Mouse (Mus musculus): Measurements from ENCODE around the gene Kazn. TPM values are rescaled to one million over a fixed set of nuclear protein-coding genes. Genes with fewer than 3 reads are reported as not detected.
A peak's percentile ranks its signal among the peaks of the same experiment; 100 is the strongest.

Kazn gene
- polyA plus RNA-seq, 1 experiment from 2014 or later = 15.5 TPM

- no peaks in the 10 kb centered on the region for H3K36me3 ChIP-seq (ENCODE audit: insufficient read depth, low read length)
- no peak overlapping the region for H3K9ac ChIP-seq (replicated peaks; ENCODE audit: low read length)
- WGBS = 70% methylated on average over 4 of the region's 4 CpGs
- no peak overlapping the region; the same call in 1 of the 2 replicates for H3K4me2 ChIP-seq (replicated peaks; ENCODE audit: low read depth, low read length)
- no peak overlapping the region for H3K4me3 ChIP-seq (ENCODE audit: low read length)
- H3K9me3 ChIP-seq (ENCODE audit: low read length) = no peaks in the 10 kb centered on the region
- H3K27me3 ChIP-seq (ENCODE audit: insufficient read depth, low read length) = no peaks in the 10 kb centered on the region
- H3K27ac ChIP-seq (ENCODE audit: low read length) = no peak overlapping the region
- peaks cover 44% of the 10 kb centered on the region for H3K4me1 ChIP-seq (ENCODE audit: insufficient read depth, low read length)
- ATAC-seq (ENCODE audit: low FRiP score, low TSS enrichment) = no peak
These were observed 158.8 kb downstream of the Kazn start for GRCm38 (mm10) chr4:142080487-142080767.

GRCm38 (mm10) chr4:142079629-142080486 is 159.3 kb downstream of the Kazn start:
- ATAC-seq (ENCODE audit: low FRiP score, low TSS enrichment) = no peak
- Histone ChIP-seq H3K27ac (ENCODE audit: low read length) (no peak overlapping the region), H3K9me3 (ENCODE audit: low read length) (no peaks in the 10 kb centered on the region), H3K27me3 (ENCODE audit: insufficient read depth, low read length) (no peaks in the 10 kb centered on the region), H3K4me3 (ENCODE audit: low read length) (no peak overlapping the region), H3K4me1 (ENCODE audit: insufficient read depth, low read length) (peaks cover 50% of the 10 kb centered on the region), H3K36me3 (ENCODE audit: insufficient read depth, low read length) (no peaks in the 10 kb centered on the region), H3K9ac (replicated peaks; ENCODE audit: low read length) (no peak overlapping the region), H3K4me2 (replicated peaks; ENCODE audit: low read depth, low read length) (no peak overlapping the region)
- 76% methylated on average over 14 of the region's 14 CpGs for WGBS

GRCm38 (mm10) chr4:142077572-142078271 is 161.5 kb downstream of the Kazn start:
- WGBS = 36% methylated on average over 18 of the region's 18 CpGs
- peak; percentile 36; the same call in 1 of the 2 replicates for ATAC-seq (ENCODE audit: low FRiP score, low TSS enrichment)
- Histone ChIP-seq H3K36me3 (ENCODE audit: insufficient read depth, low read length) (no peaks in the 10 kb centered on the region), H3K27ac (ENCODE audit: low read length) (peak overlapping the region; percentile 63; the same call in 1 of the 2 replicates), H3K27me3 (ENCODE audit: insufficient read depth, low read length) (no peaks in the 10 kb centered on the region), H3K4me2 (replicated peaks; ENCODE audit: low read depth, low read length) (peak overlapping the region; percentile 26), H3K9me3 (ENCODE audit: low read length) (no peaks in the 10 kb centered on the region), H3K4me3 (ENCODE audit: low read length) (peak overlapping the region; percentile 4; the same call in 1 of the 2 replicates), H3K4me1 (ENCODE audit: insufficient read depth, low read length) (peaks cover 43% of the 10 kb centered on the region), H3K9ac (replicated peaks; ENCODE audit: low read length) (0 out of 2 replicates have a peak overlapping the region, but pooled peaks have one; percentile 18)

- H3K27me3 ChIP-seq (ENCODE audit: insufficient read depth, low read length) = no peaks in the 10 kb centered on the region
- ATAC-seq (ENCODE audit: low FRiP score, low TSS enrichment) = no peak
- 67% methylated on average over 1 of the region's 1 CpGs for WGBS
- H3K4me2 ChIP-seq (replicated peaks; ENCODE audit: low read depth, low read length) = no peak overlapping the region
- no peaks in the 10 kb centered on the region for H3K36me3 ChIP-seq (ENCODE audit: insufficient read depth, low read length)
- H3K4me3 ChIP-seq (ENCODE audit: low read length) = no peak overlapping the region
- no peak overlapping the region for H3K27ac ChIP-seq (ENCODE audit: low read length)
- H3K9ac ChIP-seq (replicated peaks; ENCODE audit: low read length) = no peak overlapping the region
- H3K9me3 ChIP-seq (ENCODE audit: low read length) = no peaks in the 10 kb centered on the region
- H3K4me1 ChIP-seq (ENCODE audit: insufficient read depth, low read length) = peaks cover 46% of the 10 kb centered on the region
These were observed 162.3 kb downstream of the Kazn start for GRCm38 (mm10) chr4:142076883-142077282.

- ATAC-seq (ENCODE audit: low FRiP score, low TSS enrichment) = no peak
- 81% methylated on average over 11 of the region's 11 CpGs for WGBS
These were observed 163.3 kb downstream of the Kazn start for GRCm38 (mm10) chr4:142075931-142076330.

GRCm38 (mm10) chr4:142074060-142074732 is 165.0 kb downstream of the Kazn start:
- Histone ChIP-seq H3K9me3 (ENCODE audit: low read length) (no peaks in the 10 kb centered on the region), H3K27me3 (ENCODE audit: insufficient read depth, low read length) (no peaks in the 10 kb centered on the region), H3K9ac (replicated peaks; ENCODE audit: low read length) (no peak overlapping the region), H3K27ac (ENCODE audit: low read length) (no peak overlapping the region), H3K4me2 (replicated peaks; ENCODE audit: low read depth, low read length) (no peak overlapping the region), H3K4me3 (ENCODE audit: low read length) (no peak overlapping the region), H3K4me1 (ENCODE audit: insufficient read depth, low read length) (peaks cover 46% of the 10 kb centered on the region), H3K36me3 (ENCODE audit: insufficient read depth, low read length) (no peaks in the 10 kb centered on the region)
- ATAC-seq (ENCODE audit: low FRiP score, low TSS enrichment) = no peak
- WGBS = 65% methylated on average over 13 of the region's 13 CpGs

More at GRCm38 (mm10) chr4:142075931-142076330, 163.3 kb downstream of the Kazn start:
- peaks cover 46% of the 10 kb centered on the region for H3K4me1 ChIP-seq (ENCODE audit: insufficient read depth, low read length)
- H3K4me2 ChIP-seq (replicated peaks; ENCODE audit: low read depth, low read length) = no peak overlapping the region
- no peaks in the 10 kb centered on the region for H3K9me3 ChIP-seq (ENCODE audit: low read length)
- H3K27me3 ChIP-seq (ENCODE audit: insufficient read depth, low read length) = no peaks in the 10 kb centered on the region
- no peaks in the 10 kb centered on the region for H3K36me3 ChIP-seq (ENCODE audit: insufficient read depth, low read length)
- H3K9ac ChIP-seq (replicated peaks; ENCODE audit: low read length) = no peak overlapping the region
- H3K4me3 ChIP-seq (ENCODE audit: low read length) = no peak overlapping the region
- no peak overlapping the region for H3K27ac ChIP-seq (ENCODE audit: low read length)

- ATAC-seq (ENCODE audit: low FRiP score, low TSS enrichment) = no peak
- H3K9me3 ChIP-seq (ENCODE audit: low read length) = no peaks in the 10 kb centered on the region
- no peak overlapping the region for H3K9ac ChIP-seq (replicated peaks; ENCODE audit: low read length)
- H3K27ac ChIP-seq (ENCODE audit: low read length) = 0 out of 2 replicates have a peak overlapping the region, but pooled peaks have one; percentile 19
- peaks cover 34% of the 10 kb centered on the region for H3K4me1 ChIP-seq (ENCODE audit: insufficient read depth, low read length)
- H3K36me3 ChIP-seq (ENCODE audit: insufficient read depth, low read length) = no peaks in the 10 kb centered on the region
- WGBS = 22% methylated on average over 18 of the region's 18 CpGs
- no peak overlapping the region for H3K4me2 ChIP-seq (replicated peaks; ENCODE audit: low read depth, low read length)
- H3K4me3 ChIP-seq (ENCODE audit: low read length) = no peak overlapping the region
- no peaks in the 10 kb centered on the region for H3K27me3 ChIP-seq (ENCODE audit: insufficient read depth, low read length)
These were observed 167.8 kb downstream of the Kazn start for GRCm38 (mm10) chr4:142071243-142071991.

- H3K9ac ChIP-seq (replicated peaks; ENCODE audit: low read length) = no peak overlapping the region
- H3K9me3 ChIP-seq (ENCODE audit: low read length) = no peaks in the 10 kb centered on the region
- 18% methylated on average over 8 of the region's 8 CpGs for WGBS
- 0 out of 2 replicates have a peak overlapping the region, but pooled peaks have one; percentile 19 for H3K27ac ChIP-seq (ENCODE audit: low read length)
- no peak for ATAC-seq (ENCODE audit: low FRiP score, low TSS enrichment)
- H3K4me3 ChIP-seq (ENCODE audit: low read length) = no peak overlapping the region
- no peaks in the 10 kb centered on the region for H3K27me3 ChIP-seq (ENCODE audit: insufficient read depth, low read length)
- no peaks in the 10 kb centered on the region for H3K36me3 ChIP-seq (ENCODE audit: insufficient read depth, low read length)
- peaks cover 40% of the 10 kb centered on the region for H3K4me1 ChIP-seq (ENCODE audit: insufficient read depth, low read length)
- H3K4me2 ChIP-seq (replicated peaks; ENCODE audit: low read depth, low read length) = no peak overlapping the region
These were observed 168.4 kb downstream of the Kazn start for GRCm38 (mm10) chr4:142070840-142071239.

All from kidney, embryonic 16.5 days (tissue).